Mouse (Mus musculus) forebrain, postnatal 0 days (tissue): ENCODE results near the gene Mgst3. TPM values are rescaled to one million over a fixed set of nuclear protein-coding genes. Genes with fewer than 3 reads are reported as not detected.

ENCODE experiments used
- ATAC-seq: fragments of 200-750 bp; cut with Nextera tagmentation; 2 replicates; pipeline ENCODE4 v1.8.0; 2017; ENCODE audit warnings: mild to moderate bottlenecking, moderate library complexity
- DNase-seq: peaks from one replicate; pipeline ENCODE4 v3.0.0-alpha.2; 2015
- H3K27ac ChIP-seq: fragments of 300-500 bp; sonication (generic); 2 replicates; pipeline ENCODE4 v1.5.1; 2014; ENCODE audit warnings: low read depth, mild to moderate bottlenecking, antibody characterized with exemption, low read length, moderate library complexity, mixed read lengths
- H3K27me3 ChIP-seq: fragments of 300-500 bp; sonication (generic); 2 replicates; pipeline ENCODE4 v1.6.1; 2014; ENCODE audit warnings: mild to moderate bottlenecking, low read length, mixed read lengths; ENCODE audit not compliant: insufficient read depth
- H3K36me3 ChIP-seq: fragments of 300-500 bp; sonication (generic); 2 replicates; pipeline ENCODE4 v1.6.1; 2014; ENCODE audit warnings: mild to moderate bottlenecking, moderate library complexity; ENCODE audit not compliant: insufficient read depth
- H3K4me1 ChIP-seq: fragments of 300-500 bp; sonication (generic); 2 replicates; pipeline ENCODE4 v1.6.1; 2014; ENCODE audit warnings: antibody characterized with exemption; ENCODE audit not compliant: insufficient read depth
- H3K4me2 ChIP-seq: fragments of 300-500 bp; sonication (generic); 2 replicates; pipeline ENCODE4 v1.6.1; 2014; ENCODE audit warnings: low read depth, mild to moderate bottlenecking, moderate library complexity
- H3K4me3 ChIP-seq: fragments of 300-500 bp; sonication (generic); 2 replicates; pipeline ENCODE4 v1.5.1; 2014; ENCODE audit warnings: low read depth, low read length, mixed read lengths
- H3K9ac ChIP-seq: fragments of 300-500 bp; sonication (generic); 2 replicates; pipeline ENCODE4 v1.6.1; 2014; ENCODE audit warnings: mild to moderate bottlenecking
- H3K9me3 ChIP-seq: fragments of 300-500 bp; sonication (generic); 2 replicates; pipeline ENCODE4 v1.6.1; 2016; ENCODE audit warnings: low read length
- CTCF ChIP-seq: sonication (generic); IDR thresholded peaks from 2 replicates; pipeline ENCODE4 v1.5.1; 2016; ENCODE audit warnings: antibody characterized with exemption, control low read depth, low read depth
- WGBS: fragments of 180-500 bp; shearing (Covaris S2); extraction: QIAGEN DNeasy Blood & Tissue Kit; methylation state at CpG from one replicate; pipeline ENCODE4 v1.1.7; 2014; 5-methylcytosine and 5-hydroxymethylcytosine counted together
- polyA plus RNA-seq: library from polyadenylated mRNA; unstranded; fragments of >200 nt; fragmentation: Nextera tagmentation; extraction: Ambion mirVana; gene quantifications from 2 replicates; pipeline ENCODE4 v1.2.1, GENCODE M21; 2015
- total RNA-seq: library from RNA; depleted of rRNA; stranded (reverse); fragments of >200 nt; gene quantifications from 2 replicates; pipeline ENCODE4 v1.2.3, GENCODE M21; 2014; rRNA removed

The Mgst3 gene
- total RNA-seq, result 192 and 268 TPM in 2 replicates
- polyA plus RNA-seq, result 243 and 282 TPM in 2 replicates

GRCm38 (mm10) chr1:167393683-167394492 lies at the start of gene Mgst3:
Gene Mgst3 (minus strand): TSS chr1:167393841.
- WGBS, result under 1% methylated on average over 45 of the region's 45 CpGs
- DNase-seq (peak; percentile 98), ATAC-seq (peak; percentile 97)
- peak; percentile 73 for TF ChIP-seq CTCF
- Histone ChIP-seq H3K27me3 (no peaks in the 10 kb centered on the region), H3K9me3 (no peaks in the 10 kb centered on the region), H3K4me3 (peak within 1 kb of the TSS; percentile 69), H3K27ac (peak within 1 kb of the TSS; percentile 75), H3K4me2 (peak within 1 kb of the TSS; percentile 90), H3K9ac (peak within 1 kb of the TSS; percentile 56), H3K36me3 (no peaks in the 10 kb centered on the region), H3K4me1 (no peaks in the 10 kb centered on the region)

DNA sequence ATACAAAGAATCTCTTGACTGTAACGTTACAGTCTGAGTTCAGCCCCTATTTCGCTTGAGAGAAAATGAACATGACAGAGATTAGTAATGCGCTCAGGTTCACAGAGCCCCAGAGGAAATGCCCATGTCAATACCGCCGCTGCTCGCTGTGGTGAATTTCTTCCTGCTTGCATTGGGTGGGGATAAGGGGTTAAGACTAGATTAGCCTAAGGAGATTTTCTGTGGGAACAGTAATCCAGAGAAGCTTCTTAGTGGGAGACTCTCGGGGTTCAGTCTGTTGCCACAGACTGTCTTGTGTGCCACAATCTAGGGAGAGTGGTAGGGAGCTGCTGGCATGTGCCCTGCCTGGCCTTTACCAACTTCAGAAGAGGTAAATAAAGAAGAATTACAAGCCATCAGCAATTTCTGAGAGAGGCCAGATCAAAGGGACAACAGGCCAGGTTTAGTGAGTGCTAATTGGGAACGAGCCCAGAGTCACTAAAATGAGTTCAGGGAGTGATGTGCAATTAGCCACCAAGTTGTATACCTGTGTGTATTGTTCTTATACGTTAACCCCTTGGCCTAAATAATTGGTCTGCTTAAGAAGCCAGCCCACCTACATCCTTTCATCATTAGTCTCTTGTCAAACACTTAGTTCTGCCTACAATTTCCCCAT lies 44.7 kb upstream of the Mgst3 start:
- H3K27ac ChIP-seq, result no peak overlapping the region
- H3K4me1 ChIP-seq, result no peaks in the 10 kb centered on the region
- ATAC-seq (no peak), DNase-seq (no peak)
- WGBS, result 53% methylated on average over 9 of the region's 9 CpGs
- H3K9ac ChIP-seq, result no peak overlapping the region
- no peak overlapping the region for H3K4me3 ChIP-seq
- H3K27me3 ChIP-seq, result no peaks in the 10 kb centered on the region
- H3K4me2 ChIP-seq, result no peak overlapping the region
- no peaks in the 10 kb centered on the region for H3K36me3 ChIP-seq
- TF ChIP-seq CTCF, result no peak
- no peaks in the 10 kb centered on the region for H3K9me3 ChIP-seq

DNA sequence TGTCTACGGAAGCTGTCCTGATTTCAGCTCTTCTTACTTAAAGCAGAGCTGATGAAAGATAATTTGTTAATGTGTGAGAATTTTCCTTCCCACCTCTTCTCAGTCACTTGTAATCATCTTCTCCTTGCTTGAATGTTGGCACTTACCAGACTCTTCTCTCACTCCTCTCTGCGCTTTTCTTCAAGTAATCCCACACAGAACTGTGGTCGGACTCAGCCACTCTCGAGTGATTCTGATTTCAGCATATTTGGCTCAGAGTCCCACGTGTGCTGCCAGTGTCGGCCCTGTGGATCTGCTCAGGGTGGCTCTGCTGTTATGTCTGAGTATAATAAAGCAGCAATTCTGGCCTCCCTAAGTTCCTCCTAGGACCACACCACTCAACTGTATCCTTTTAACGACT lies 43.5 kb upstream of the Mgst3 start:
- no peaks in the 10 kb centered on the region for H3K9me3 ChIP-seq
- 60% methylated on average over 7 of the region's 7 CpGs for WGBS
- no peak overlapping the region for H3K9ac ChIP-seq
- no peak for TF ChIP-seq CTCF
- H3K4me1 ChIP-seq, result no peaks in the 10 kb centered on the region
- no peaks in the 10 kb centered on the region for H3K36me3 ChIP-seq
- no peak overlapping the region for H3K4me3 ChIP-seq
- DNase-seq (no peak), ATAC-seq (no peak)
- H3K27ac ChIP-seq, result no peak overlapping the region
- H3K27me3 ChIP-seq, result no peaks in the 10 kb centered on the region
- no peak overlapping the region for H3K4me2 ChIP-seq

DNA sequence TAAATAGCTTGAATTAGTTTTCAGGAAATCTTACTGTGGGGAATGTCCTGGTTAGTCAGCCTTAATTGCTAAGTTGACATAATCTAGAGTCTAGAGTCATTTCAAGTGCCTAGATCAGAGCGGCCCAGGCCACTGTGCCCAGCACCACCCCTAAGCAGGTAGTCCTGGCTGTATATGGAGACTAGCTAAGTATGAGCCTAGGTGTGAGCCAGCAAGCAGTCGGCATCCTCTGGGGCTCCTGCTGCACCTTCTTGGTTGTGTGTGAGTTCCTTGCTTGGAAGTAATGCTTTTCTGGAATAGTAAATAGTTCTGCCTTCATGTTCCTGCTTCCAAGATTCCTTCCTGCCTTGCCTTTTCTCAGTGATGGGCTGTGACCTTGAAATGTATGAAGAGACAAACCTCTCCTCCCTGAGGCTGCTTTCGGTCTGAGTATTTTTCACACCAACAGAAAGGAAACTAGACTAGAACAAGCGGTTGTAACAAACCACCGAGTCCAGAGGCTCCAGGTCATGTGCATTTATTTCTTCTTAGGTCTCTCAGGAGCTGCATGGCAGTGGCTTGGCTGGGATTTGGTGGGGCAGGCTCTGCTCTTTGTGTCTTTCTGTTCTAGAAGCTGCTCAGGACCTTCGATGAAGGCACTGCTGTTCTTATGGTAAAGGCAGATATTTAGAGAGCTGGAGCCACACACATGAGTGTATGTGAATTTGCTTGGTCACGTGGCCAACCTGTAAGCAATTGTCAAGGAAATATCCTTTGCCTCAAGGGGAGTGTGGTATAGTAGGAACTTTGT lies 42.7 kb upstream of the Mgst3 start:
- no peak overlapping the region for H3K4me2 ChIP-seq
- H3K27ac ChIP-seq, result no peak overlapping the region
- ATAC-seq (no peak), DNase-seq (no peak)
- H3K27me3 ChIP-seq, result no peaks in the 10 kb centered on the region
- no peak for TF ChIP-seq CTCF
- H3K36me3 ChIP-seq, result no peaks in the 10 kb centered on the region
- H3K9ac ChIP-seq, result no peak overlapping the region
- H3K9me3 ChIP-seq, result no peaks in the 10 kb centered on the region
- no peak overlapping the region for H3K4me3 ChIP-seq
- no peaks in the 10 kb centered on the region for H3K4me1 ChIP-seq
- WGBS, result 88% methylated on average over 7 of the region's 7 CpGs

DNA sequence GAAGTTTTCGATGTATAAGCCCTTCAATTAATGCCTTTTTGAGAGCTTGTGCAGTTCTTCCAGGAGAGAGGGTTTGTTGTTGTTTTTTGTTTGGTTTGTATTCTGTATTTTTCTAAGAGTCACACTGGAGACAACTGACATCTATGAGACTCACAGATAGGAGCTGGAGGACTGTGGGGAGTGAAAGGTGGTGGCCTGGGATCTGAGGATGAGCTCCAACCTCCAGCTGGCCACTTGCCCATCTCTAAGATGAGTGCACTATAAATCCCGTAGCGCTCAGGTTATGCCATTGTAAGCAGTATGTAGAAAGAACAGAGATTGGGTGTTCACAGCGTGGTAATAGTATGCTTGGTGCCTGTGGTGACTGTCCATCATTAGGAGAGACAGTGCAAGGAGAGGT lies 41.3 kb upstream of the Mgst3 start:
- WGBS, result 79% methylated on average over 4 of the region's 4 CpGs

GRCm38 (mm10) chr1:167430976-167431676 lies 37.5 kb upstream of the Mgst3 start:
- no peaks in the 10 kb centered on the region for H3K4me1 ChIP-seq
- no peaks in the 10 kb centered on the region for H3K36me3 ChIP-seq
- no peaks in the 10 kb centered on the region for H3K9me3 ChIP-seq
- DNase-seq, result no peak
- ATAC-seq, result no peak
- no peak overlapping the region; the same call in 1 of the 2 replicates for H3K27ac ChIP-seq
- no peak overlapping the region for H3K4me3 ChIP-seq
- no peaks in the 10 kb centered on the region for H3K27me3 ChIP-seq
- H3K9ac ChIP-seq, result no peak overlapping the region
- no peak for TF ChIP-seq CTCF
- H3K4me2 ChIP-seq, result no peak overlapping the region
- 71% methylated on average over 9 of the region's 9 CpGs for WGBS

More for the DNA sequence above, 41.3 kb upstream of the Mgst3 start:
- H3K4me3 ChIP-seq, result no peak overlapping the region
- no peak overlapping the region for H3K9ac ChIP-seq
- DNase-seq, result no peak
- H3K4me2 ChIP-seq, result no peak overlapping the region
- no peak for ATAC-seq
- H3K27ac ChIP-seq, result no peak overlapping the region
- no peaks in the 10 kb centered on the region for H3K4me1 ChIP-seq
- TF ChIP-seq CTCF, result no peak
- no peaks in the 10 kb centered on the region for H3K27me3 ChIP-seq
- no peaks in the 10 kb centered on the region for H3K9me3 ChIP-seq
- H3K36me3 ChIP-seq, result no peaks in the 10 kb centered on the region
